Mouse (Mus musculus) E14TG2a.4 (cell line): ENCODE results near the gene Ttc9.

Experiments used
- CTCF ChIP-seq: conservative IDR thresholded peaks from 2 replicates; pipeline ENCODE4 v1.5.1; 2014; ENCODE audit warnings: low read length
- NANOG ChIP-seq: IDR thresholded peaks from 2 replicates; pipeline ENCODE4 v1.6.1; 2014; ENCODE audit warnings: borderline replicate concordance, low read length, mixed read lengths
- POU5F1 ChIP-seq: IDR thresholded peaks from 2 replicates; pipeline ENCODE4 v1.6.1; 2014; ENCODE audit warnings: low read length, borderline replicate concordance

DNA sequence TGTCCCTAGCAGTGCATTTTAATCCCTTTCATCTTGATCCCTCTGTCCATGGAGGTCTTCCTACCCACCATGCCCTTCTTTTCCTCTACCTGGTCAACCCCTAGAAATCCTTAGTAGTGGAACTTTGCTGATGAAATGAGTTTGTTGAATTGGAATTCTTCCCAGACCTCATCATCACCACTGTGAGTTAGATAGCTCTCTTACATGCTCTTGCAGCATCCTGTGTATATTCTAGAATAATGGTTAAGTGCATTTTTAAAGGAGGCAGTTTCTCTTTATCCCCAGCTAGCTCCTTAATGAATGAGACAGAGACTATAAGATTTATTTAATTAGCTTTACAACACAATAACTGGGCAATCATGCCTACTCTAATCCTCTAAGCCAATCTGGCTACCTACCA is 21.6 kb upstream of the Ttc9 start:
- no peak for TF ChIP-seq CTCF
- no peak for TF ChIP-seq POU5F1
- no peak for TF ChIP-seq NANOG
